Mouse (Mus musculus): Measurements from ENCODE around the gene Cav1.

DNA sequence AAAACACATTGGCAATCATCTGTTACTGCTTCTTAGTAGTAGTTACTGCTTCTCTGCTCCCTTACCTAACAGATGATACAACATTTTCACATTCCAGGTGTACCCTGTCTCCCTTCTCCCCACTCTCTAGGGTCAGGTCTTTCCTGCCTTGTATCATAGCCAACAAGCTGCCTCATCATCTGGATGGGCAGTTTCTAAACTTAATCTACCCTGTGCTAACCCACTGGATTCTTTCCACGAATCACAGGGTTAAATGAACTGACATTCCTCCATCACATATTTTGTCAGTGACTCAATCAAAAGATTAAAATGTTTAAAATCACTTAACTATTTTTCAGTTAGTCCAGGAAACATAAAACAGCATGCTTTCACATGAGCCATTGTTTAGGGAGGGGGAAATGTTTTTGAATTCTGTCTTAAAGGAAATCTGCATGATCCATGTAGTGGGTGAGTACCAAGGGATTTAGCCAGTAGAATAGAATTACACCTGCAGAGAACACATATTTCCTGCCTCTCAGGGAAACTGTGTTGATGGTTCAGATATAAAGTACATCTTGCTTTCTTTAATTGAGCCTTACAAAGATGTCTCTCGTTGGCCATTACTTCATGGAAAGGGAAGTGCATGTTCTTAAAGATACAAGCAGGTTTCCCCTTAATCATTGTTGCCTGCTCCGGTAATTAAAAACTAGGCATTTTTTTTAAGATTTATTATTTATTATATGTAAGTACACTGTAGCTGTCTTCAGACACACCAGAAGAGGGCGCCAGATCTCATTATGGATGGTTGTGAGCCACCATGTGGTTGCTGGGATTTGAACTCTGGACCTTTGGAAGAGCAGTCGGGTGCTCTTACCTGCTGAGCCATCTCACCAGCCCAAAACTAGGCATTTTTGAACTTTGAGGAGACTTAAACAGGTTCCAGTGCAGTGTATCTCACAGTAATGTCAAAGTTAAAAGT lies 8.8 kb downstream of the Cav1 start:
- TF ChIP-seq POLR2A (IDR thresholded peaks at IDR 0.05; ENCODE audit: low read depth, low read length) (no peak), CTCF (IDR thresholded peaks at IDR 0.05; ENCODE audit: extremely low read depth, insufficient read depth, insufficient read length, insufficient replicate concordance) (no peak)

Measured in spleen, adult 2 months (tissue).